Mouse (Mus musculus) adipose tissue, adult 10 weeks (tissue): ENCODE results near the gene Opcml. TPM values are rescaled to one million over a fixed set of nuclear protein-coding genes. Genes with fewer than 3 reads are reported as not detected.

Experiments
- polyA plus RNA-seq: library from polyadenylated mRNA; stranded (reverse); fragments of 350-450 nt; fragmentation: Illumina TruSeq; extraction: RNeasy Lipid Tissue Mini Kit (QIAGEN cat#74804); gene quantifications from one replicate; pipeline ENCODE4 v1.2.3, GENCODE M21; 2014; ENCODE audit warnings: low read depth, low replicate concordance

Opcml gene
- polyA plus RNA-seq: 0.96 TPM

DNA sequence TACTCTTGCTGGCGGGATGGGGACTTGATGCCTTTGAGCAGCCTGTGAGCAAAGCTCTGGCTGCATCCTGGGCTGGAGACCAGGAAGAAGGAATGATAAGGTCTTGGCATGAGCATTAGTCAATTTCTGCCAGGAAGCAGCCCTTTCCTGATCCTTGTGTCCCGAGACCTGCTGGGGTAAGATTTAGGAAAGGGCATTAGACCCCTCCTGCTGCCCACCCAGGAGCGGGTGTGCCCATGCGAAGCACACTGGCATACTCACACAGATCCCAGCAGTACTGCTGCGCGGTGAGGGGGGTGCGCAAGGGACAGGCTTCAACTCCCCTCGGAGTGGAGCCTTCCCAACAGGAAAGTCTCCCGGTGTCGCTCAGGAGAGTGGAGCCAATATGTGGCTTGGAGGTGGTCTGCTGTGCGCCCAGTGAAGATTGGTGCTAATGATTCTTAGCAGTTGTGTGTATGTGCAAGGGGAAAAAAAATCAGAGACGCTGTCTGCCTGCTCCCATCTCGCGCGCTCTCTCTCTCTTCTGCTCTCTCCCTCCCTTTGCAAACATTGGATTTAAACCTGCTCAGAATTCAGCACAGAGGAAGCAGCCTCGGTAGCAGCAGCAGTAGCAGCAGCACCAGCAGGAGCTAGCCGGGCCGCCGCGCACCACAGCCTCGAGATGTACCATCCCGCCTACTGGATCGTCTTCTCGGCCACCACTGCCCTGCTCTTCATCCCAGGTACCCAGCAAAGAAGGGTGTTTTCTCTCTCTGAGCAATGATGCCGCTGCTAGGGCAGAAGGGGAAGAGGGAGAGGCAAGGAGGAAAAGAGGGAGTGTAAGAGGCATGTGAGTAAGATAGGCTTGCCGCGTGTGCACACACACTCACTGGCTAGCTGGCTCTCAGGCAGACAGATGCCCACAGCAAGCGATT is at the start of gene Opcml:
Opcml (plus strand) TSS at position 51 of the 914 bp plus-strand sequence.

